In the genomic region with DNA sequence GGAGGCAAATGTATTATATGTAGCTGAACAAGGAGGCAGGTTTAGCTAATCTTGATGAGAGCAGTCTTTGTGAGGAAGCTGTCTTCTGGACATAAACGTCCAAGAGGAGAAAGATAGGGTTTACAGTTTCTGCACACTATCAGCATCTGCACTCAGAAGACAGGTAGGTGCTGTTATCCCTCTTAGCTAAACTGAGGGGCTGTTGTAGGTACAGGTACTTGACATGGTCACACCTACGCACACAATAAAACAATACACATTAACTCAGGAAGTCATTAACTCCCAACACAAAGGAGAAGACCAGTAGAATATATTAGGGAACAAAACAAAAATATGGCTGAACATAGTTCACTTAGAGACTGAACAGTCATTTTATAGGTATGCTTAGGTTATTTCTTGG, we compare ENCODE assay signal across 28 mouse cellular contexts.
"Had no signal": no experiment of that assay in that cellular context is flagged by ENCODE, and none has a peak within 500 bp of the region (broad histone marks: within the 10 kb centered on the region; RNA-seq: fewer than 3 reads in every experiment).

No protein-coding gene starts in this region.

- H3K36me3 ChIP-seq: embryonic facial prominence, embryonic 10.5 days; embryonic facial prominence, embryonic 12.5 days; embryonic facial prominence, embryonic 13.5 days; embryonic facial prominence, embryonic 15.5 days; forebrain, embryonic 10.5 days; forebrain, embryonic 12.5 days; forebrain, embryonic 15.5 days had no signal

- H3K4me2 ChIP-seq: embryonic facial prominence, embryonic 12.5 days; embryonic facial prominence, embryonic 13.5 days; embryonic facial prominence, embryonic 15.5 days; forebrain, embryonic 12.5 days; forebrain, embryonic 13.5 days; forebrain, embryonic 15.5 days had no signal

- H3K27me3 ChIP-seq: embryonic facial prominence, embryonic 12.5 days; embryonic facial prominence, embryonic 13.5 days; embryonic facial prominence, embryonic 15.5 days; forebrain, embryonic 12.5 days; forebrain, embryonic 13.5 days; forebrain, embryonic 15.5 days had no signal

- H3K9ac ChIP-seq: embryonic facial prominence, embryonic 12.5 days; embryonic facial prominence, embryonic 13.5 days; embryonic facial prominence, embryonic 15.5 days; forebrain, embryonic 12.5 days; forebrain, embryonic 13.5 days; forebrain, embryonic 15.5 days; forebrain, postnatal 0 days had no signal

- DNase-seq: cerebellum, adult 18-20 months; cerebellum, adult 2 months; cerebellum, adult 8-10 months; cerebellum, adult 9-10 months; cerebellum, adult 9-11 months; cerebellum, postnatal 10 days; cerebellum, postnatal 14 days; cerebellum, postnatal 25 days; cerebellum, postnatal 36 days; embryo, embryonic 11 days; forebrain, postnatal 0 days; gastrocnemius, adult 2 months; gastrocnemius, postnatal 10 days; gastrocnemius, postnatal 14 days; gastrocnemius, postnatal 25 days; gastrocnemius, postnatal 36 days; heart, adult 11 months had no signal

- H3K4me1 ChIP-seq: embryonic facial prominence, embryonic 10.5 days; embryonic facial prominence, embryonic 12.5 days; embryonic facial prominence, embryonic 13.5 days; embryonic facial prominence, embryonic 15.5 days; forebrain, embryonic 10.5 days; forebrain, embryonic 12.5 days; forebrain, embryonic 13.5 days; forebrain, embryonic 15.5 days had no signal

- H3K4me3 ChIP-seq: embryonic facial prominence, embryonic 10.5 days; embryonic facial prominence, embryonic 12.5 days; embryonic facial prominence, embryonic 13.5 days; embryonic facial prominence, embryonic 15.5 days; erythroblast, embryonic 14.5 days; forebrain, embryonic 10.5 days; forebrain, embryonic 12.5 days; forebrain, embryonic 13.5 days; forebrain, embryonic 15.5 days; gastrocnemius, adult 2 months had no signal

- H3K9me3 ChIP-seq: embryonic facial prominence, embryonic 10.5 days; embryonic facial prominence, embryonic 12.5 days; embryonic facial prominence, embryonic 13.5 days; embryonic facial prominence, embryonic 15.5 days; forebrain, embryonic 10.5 days; forebrain, embryonic 12.5 days; forebrain, embryonic 13.5 days; forebrain, embryonic 15.5 days had no signal

- H3K27ac ChIP-seq: embryonic facial prominence, embryonic 10.5 days; embryonic facial prominence, embryonic 12.5 days; embryonic facial prominence, embryonic 13.5 days; embryonic facial prominence, embryonic 15.5 days; forebrain, embryonic 10.5 days; forebrain, embryonic 12.5 days; forebrain, embryonic 13.5 days; forebrain, embryonic 15.5 days; gastrocnemius, adult 2 months had no signal

- ATAC-seq: forebrain, embryonic 13.5 days; forebrain, embryonic 14.5 days; forebrain, embryonic 15.5 days; forebrain, embryonic 16.5 days; forebrain, postnatal 0 days had no signal
